Mouse (Mus musculus) midbrain, embryonic 13.5 days (tissue): ENCODE measurements around the gene Camk2d. TPM values are rescaled to one million over a fixed set of nuclear protein-coding genes. Genes with fewer than 3 reads are reported as not detected.

ENCODE experiments used
- ATAC-seq: fragments of 200-750 bp; cut with Nextera tagmentation; 2 replicates; pipeline ENCODE4 v1.8.0; 2017; ENCODE audit warnings: mild to moderate bottlenecking, moderate TSS enrichment, moderate library complexity
- H3K27ac ChIP-seq: fragments of 300-500 bp; sonication (generic); 2 replicates; pipeline ENCODE4 v1.5.1; 2015; ENCODE audit warnings: inconsistent platforms, mild to moderate bottlenecking, moderate library complexity
- H3K27me3 ChIP-seq: fragments of 300-500 bp; sonication (generic); 2 replicates; pipeline ENCODE4 v1.6.1; 2015; ENCODE audit warnings: mild to moderate bottlenecking, inconsistent platforms
- H3K36me3 ChIP-seq: fragments of 300-500 bp; sonication (generic); 2 replicates; pipeline ENCODE4 v1.6.1; 2015; ENCODE audit warnings: mild to moderate bottlenecking, inconsistent platforms
- H3K4me1 ChIP-seq: fragments of 300-500 bp; sonication (generic); replicated peaks from 2 replicates; pipeline ENCODE4 v1.6.1; 2015; ENCODE audit warnings: inconsistent platforms
- H3K4me2 ChIP-seq: fragments of 300-500 bp; sonication (generic); replicated peaks from 2 replicates; pipeline ENCODE4 v1.6.1; 2015; ENCODE audit warnings: moderate library complexity, mild to moderate bottlenecking, inconsistent platforms
- H3K4me3 ChIP-seq: fragments of 300-500 bp; sonication (generic); replicated peaks from 2 replicates; pipeline ENCODE4 v1.5.1; 2015; ENCODE audit warnings: mild to moderate bottlenecking, inconsistent platforms
- H3K9ac ChIP-seq: fragments of 300-500 bp; sonication (generic); replicated peaks from 2 replicates; pipeline ENCODE4 v1.6.1; 2015; ENCODE audit warnings: mild to moderate bottlenecking, inconsistent platforms
- H3K9me3 ChIP-seq: fragments of 300-500 bp; sonication (generic); 2 replicates; pipeline ENCODE4 v1.6.1; 2016; ENCODE audit warnings: mild to moderate bottlenecking, inconsistent platforms
- WGBS: fragments of 180-500 bp; shearing (Covaris S2); methylation state at CpG from one replicate; pipeline ENCODE4 v1.1.7; 2015; 5-methylcytosine and 5-hydroxymethylcytosine counted together
- polyA plus RNA-seq: library from polyadenylated mRNA; unstranded; fragments of >200 nt; fragmentation: Nextera tagmentation; extraction: Ambion mirVana; gene quantifications from 2 replicates; pipeline ENCODE4 v1.2.1, GENCODE M21; 2015

Gene Camk2d
- polyA plus RNA-seq, 1 experiment from 2014 or later = 22.7 TPM

DNA sequence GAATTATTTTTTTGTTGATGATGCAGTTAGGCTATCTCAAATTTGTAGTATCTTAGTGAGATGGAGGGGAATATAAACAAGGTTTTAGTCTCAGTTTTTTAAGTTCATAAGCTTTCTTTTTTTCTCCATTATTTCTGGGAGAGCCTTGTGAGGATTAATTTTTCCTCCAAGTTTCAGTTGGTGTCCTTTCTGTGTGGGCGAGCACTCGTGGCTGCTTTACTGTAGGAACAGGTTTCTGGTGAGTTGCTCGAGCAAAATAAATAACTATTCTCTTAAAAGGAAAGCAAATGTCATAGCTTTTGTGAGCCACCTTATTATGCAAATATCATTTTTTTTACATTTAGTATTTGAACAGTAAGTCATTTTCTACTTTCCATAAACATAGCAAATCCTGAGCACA lies 74.3 kb downstream of the Camk2d start:
- no peak for ATAC-seq
- no peak overlapping the region for H3K4me3 ChIP-seq
- no peaks in the 10 kb centered on the region for H3K36me3 ChIP-seq
- peaks cover 40% of the 10 kb centered on the region for H3K4me1 ChIP-seq
- H3K9me3 ChIP-seq = no peaks in the 10 kb centered on the region
- no peak overlapping the region for H3K4me2 ChIP-seq
- H3K27ac ChIP-seq = no peak overlapping the region
- 64% methylated on average over 3 of the region's 3 CpGs for WGBS
- H3K9ac ChIP-seq = no peak overlapping the region
- H3K27me3 ChIP-seq = no peaks in the 10 kb centered on the region

DNA sequence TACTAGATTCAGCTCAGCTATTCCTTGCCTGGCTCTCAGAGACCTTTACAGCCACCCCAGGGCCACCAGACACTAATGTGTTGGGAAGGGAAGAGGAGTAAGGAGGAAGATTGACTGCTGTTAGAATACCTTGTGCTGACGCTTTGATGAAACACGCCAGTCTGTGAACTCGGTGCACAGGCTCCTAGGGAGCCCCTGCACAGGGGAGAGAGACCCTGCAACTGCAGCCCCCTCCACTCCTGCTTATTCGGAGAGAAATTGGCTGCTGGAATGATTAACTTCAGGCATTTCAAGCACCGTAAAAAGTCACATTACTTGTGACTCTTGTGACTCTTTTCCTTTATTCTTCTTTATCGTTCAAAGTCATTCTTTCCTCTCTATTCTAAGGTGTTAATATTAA lies 75.2 kb downstream of the Camk2d start:
- peak; percentile 32; the same call in 1 of the 2 replicates for ATAC-seq
- Histone ChIP-seq H3K9me3 (no peaks in the 10 kb centered on the region), H3K27me3 (no peaks in the 10 kb centered on the region), H3K9ac (no peak overlapping the region), H3K4me1 (peaks cover 40% of the 10 kb centered on the region), H3K36me3 (no peaks in the 10 kb centered on the region), H3K4me3 (no peak overlapping the region), H3K4me2 (no peak overlapping the region), H3K27ac (no peak overlapping the region; the same call in 1 of the 2 replicates)
- WGBS = 49% methylated on average over 6 of the region's 6 CpGs

DNA sequence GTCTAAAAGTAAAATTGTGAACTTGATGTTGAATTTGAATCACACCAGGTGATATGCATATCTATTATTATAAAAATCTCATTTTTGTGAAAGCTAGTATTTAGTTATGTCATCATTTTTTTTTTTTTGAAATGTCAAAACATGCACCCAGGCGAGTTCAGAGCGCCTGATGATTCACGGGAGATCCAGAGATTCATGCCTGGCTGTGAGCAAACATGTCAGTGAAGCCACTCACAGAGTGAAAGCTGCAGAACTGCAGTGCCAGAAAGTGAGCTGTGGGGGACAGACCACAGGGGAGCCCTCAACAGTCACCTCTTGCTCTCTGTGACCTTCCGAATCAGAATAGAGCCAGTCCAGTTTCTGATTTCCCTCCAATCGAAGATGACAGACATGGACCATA lies 84.9 kb downstream of the Camk2d start:
- no peaks in the 10 kb centered on the region for H3K36me3 ChIP-seq
- WGBS = 90% methylated on average over 5 of the region's 5 CpGs
- no peaks in the 10 kb centered on the region for H3K27me3 ChIP-seq
- H3K4me3 ChIP-seq = no peak overlapping the region
- H3K9me3 ChIP-seq = no peaks in the 10 kb centered on the region
- no peak overlapping the region for H3K4me2 ChIP-seq
- H3K27ac ChIP-seq = no peak overlapping the region
- no peaks in the 10 kb centered on the region for H3K4me1 ChIP-seq
- ATAC-seq = no peak
- no peak overlapping the region for H3K9ac ChIP-seq

DNA sequence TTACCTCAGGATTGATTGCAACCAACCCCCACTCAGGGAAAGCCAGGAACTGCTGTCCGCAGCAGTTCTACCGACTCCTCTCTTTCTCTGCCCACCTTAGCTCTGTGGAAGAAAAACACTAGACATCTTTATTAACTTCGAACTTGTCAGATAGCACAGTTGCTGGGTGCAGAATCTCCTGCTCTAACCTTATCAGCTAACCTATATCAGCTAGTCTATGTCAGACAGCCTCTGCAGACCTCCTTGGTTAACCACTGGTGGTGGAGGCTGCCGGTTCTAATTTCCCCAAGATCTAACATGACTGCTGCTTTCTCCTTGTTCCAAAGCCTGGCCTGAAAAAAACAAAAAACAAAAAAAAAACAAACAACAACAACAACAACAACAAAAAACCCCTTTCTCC lies 85.9 kb downstream of the Camk2d start:
- H3K27me3 ChIP-seq = no peaks in the 10 kb centered on the region
- 87% methylated on average over 4 of the region's 4 CpGs for WGBS
- no peak overlapping the region for H3K4me3 ChIP-seq
- ATAC-seq = no peak
- no peak overlapping the region for H3K27ac ChIP-seq
- no peak overlapping the region for H3K4me2 ChIP-seq
- H3K36me3 ChIP-seq = no peaks in the 10 kb centered on the region
- H3K9me3 ChIP-seq = no peaks in the 10 kb centered on the region
- H3K4me1 ChIP-seq = no peaks in the 10 kb centered on the region
- no peak overlapping the region for H3K9ac ChIP-seq

DNA sequence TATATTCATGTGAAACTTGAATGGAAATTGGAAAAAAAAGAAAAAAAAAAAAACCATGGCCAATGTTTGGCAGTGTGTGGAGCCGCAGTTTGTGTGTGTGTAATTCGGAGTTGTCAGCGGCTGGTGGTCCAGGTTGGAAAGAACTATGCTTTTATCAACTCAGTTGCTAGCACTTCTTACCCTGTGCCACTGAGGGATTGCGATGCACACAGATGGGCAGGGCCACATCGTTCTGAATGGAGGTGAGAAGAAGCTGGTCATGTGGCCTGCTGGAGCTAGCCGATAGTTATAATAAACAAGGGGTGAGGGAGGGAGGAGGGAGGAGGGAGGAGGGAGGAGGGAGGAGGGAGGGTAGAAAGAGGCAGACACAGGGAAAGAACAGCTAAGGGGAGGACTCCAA lies 89.3 kb downstream of the Camk2d start:
- 62% methylated on average over 6 of the region's 6 CpGs for WGBS
- 0 out of 2 replicates have a peak, but pooled peaks have one; percentile 30 for ATAC-seq
- H3K9ac ChIP-seq = no peak overlapping the region

DNA sequence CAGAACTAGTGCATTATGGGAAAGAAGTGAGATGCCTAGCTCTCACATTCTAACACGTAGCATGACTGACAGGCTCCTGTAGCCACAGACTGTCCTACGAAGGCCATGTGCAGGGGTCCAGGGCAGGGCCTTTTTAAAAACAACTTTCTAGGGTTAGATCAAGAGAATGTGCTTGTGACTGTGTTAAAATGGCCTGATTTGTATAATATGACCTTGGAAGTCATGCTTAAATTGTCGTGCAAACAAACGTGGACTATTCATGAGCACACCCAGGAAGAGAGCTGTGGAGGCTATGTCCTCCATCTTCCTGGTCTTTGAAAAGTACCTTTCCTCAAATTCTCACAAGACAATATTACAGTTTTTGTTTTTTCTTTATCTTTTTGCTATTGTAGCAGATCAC lies 91.0 kb downstream of the Camk2d start:
- no peak overlapping the region for H3K4me2 ChIP-seq
- no peak overlapping the region for H3K4me3 ChIP-seq
- no peaks in the 10 kb centered on the region for H3K4me1 ChIP-seq
- no peak for ATAC-seq
- no peak overlapping the region for H3K27ac ChIP-seq
- H3K27me3 ChIP-seq = no peaks in the 10 kb centered on the region
- H3K36me3 ChIP-seq = no peaks in the 10 kb centered on the region
- no peaks in the 10 kb centered on the region for H3K9me3 ChIP-seq
- WGBS = 85% methylated on average over 4 of the region's 4 CpGs
- no peak overlapping the region for H3K9ac ChIP-seq

More for the DNA sequence above, 89.3 kb downstream of the Camk2d start:
- no peaks in the 10 kb centered on the region for H3K9me3 ChIP-seq
- H3K27me3 ChIP-seq = no peaks in the 10 kb centered on the region
- no peak overlapping the region for H3K27ac ChIP-seq
- H3K4me1 ChIP-seq = no peaks in the 10 kb centered on the region
- H3K4me2 ChIP-seq = no peak overlapping the region
- no peaks in the 10 kb centered on the region for H3K36me3 ChIP-seq
- H3K4me3 ChIP-seq = no peak overlapping the region

DNA sequence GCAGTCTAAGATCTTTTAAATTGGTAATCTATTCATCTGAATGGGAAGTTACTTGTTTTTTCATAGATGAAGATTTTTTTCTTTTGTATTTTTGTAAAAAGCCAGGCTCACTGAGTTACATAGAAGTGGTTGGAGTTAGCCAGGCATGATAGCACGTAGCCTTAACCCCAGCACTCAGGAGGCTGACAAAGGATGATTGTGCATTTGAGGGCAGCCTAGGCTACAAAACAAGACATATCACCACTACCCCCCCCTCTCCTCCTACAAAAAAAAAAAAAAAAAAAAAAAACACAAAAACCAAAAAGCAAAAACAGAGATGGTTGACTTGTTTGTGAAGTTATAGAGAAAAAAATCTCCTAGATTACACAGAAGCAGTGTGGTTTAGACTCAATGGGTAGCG lies 92.4 kb downstream of the Camk2d start:
- Histone ChIP-seq H3K27me3 (no peaks in the 10 kb centered on the region), H3K4me1 (no peaks in the 10 kb centered on the region), H3K9me3 (no peaks in the 10 kb centered on the region), H3K36me3 (no peaks in the 10 kb centered on the region), H3K9ac (no peak overlapping the region), H3K4me2 (no peak overlapping the region), H3K4me3 (no peak overlapping the region), H3K27ac (no peak overlapping the region)
- ATAC-seq = no peak
- WGBS = 66% methylated on average over 2 of the region's 2 CpGs

DNA sequence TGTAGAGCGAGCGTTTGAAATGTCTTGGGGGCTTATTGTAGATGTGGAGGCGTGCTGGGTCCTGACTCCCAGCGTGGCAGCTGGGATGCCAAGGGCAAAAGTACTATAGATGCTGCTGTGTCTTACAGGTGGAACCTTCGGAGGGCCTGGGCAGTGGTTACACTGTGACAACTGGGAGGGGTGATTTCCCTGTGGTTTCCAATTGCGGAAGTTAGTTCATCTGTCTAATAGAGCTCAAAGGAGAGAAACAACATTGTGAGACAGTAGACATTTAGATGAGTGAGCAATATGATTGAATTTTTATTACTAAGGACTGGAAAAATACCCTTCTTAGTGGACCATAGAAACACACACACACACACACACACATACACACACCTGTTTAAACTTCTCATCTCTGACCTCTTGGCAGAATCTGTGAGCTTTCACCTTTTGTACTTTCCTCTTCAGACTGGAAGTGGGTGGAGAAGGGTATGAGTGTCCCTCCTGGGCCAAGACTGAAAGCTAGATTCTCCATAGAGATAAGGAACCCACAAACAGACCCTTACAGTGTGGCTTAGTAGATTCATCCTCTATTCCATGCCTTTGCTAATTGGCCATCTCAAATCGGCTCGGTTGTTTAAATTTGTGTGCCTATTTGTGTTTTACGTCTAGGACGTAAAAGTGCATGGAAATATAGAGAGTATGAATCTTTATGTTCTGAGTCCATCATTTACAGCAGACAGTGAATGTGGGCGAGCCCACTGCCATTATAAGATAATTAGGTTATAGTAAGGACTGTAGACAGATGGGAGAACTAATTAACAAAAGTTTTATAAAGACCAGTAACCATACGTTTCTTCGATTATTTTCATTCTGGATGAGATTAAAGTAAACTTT lies 94.8 kb downstream of the Camk2d start:
- Histone ChIP-seq H3K4me1 (peaks cover 10% of the 10 kb centered on the region), H3K27ac (no peak overlapping the region), H3K36me3 (no peaks in the 10 kb centered on the region), H3K9me3 (no peaks in the 10 kb centered on the region), H3K4me2 (no peak overlapping the region), H3K9ac (no peak overlapping the region), H3K4me3 (no peak overlapping the region), H3K27me3 (no peaks in the 10 kb centered on the region)
- 95% methylated on average over 13 of the region's 13 CpGs for WGBS
- ATAC-seq = no peak

DNA sequence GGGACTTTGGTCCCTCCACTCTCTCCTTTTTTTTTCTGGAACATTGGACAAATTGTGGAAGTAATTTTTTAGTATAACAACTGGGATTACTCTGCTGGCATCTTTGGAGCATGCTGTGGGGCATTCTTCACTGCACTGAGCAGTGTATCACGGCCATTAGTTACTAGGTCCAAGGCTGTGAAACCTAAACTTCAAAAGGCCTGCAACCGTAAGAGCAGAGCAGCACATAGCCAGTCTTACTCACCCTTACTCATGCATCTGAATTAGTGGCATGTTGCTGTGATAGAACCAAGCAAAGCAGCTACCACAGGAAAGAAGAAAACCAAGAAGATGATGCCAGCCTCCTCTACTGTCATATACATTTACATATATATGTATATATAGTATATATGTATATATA lies 95.5 kb downstream of the Camk2d start:
- H3K4me3 ChIP-seq = no peak overlapping the region
- no peak overlapping the region for H3K4me2 ChIP-seq
- no peak for ATAC-seq
- WGBS = 73% methylated on average over 2 of the region's 2 CpGs
- peaks cover 10% of the 10 kb centered on the region for H3K4me1 ChIP-seq
- H3K9ac ChIP-seq = no peak overlapping the region
- H3K36me3 ChIP-seq = no peaks in the 10 kb centered on the region
- H3K27me3 ChIP-seq = no peaks in the 10 kb centered on the region
- no peak overlapping the region for H3K27ac ChIP-seq
- no peaks in the 10 kb centered on the region for H3K9me3 ChIP-seq

DNA sequence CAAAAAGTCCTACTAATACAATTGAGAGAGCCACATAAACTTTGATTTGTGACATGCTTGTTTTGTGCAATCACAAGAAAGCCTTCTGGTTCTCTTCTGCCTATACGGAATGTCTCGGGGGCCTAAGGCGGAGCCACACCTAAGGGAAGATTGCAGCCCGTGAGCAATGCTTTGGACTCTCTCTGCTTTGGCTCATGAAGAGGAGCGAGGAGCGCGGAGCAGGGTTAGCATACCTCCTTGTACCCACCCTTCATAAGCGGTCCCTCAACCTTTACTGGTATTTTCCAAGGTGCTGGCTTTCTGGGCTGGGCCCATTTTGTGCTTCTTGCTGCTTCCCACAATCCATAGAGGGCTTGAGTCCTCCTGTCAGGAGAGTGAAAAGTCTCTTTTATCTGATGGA lies 96.7 kb downstream of the Camk2d start:
- no peaks in the 10 kb centered on the region for H3K36me3 ChIP-seq
- no peak overlapping the region for H3K27ac ChIP-seq
- H3K4me2 ChIP-seq = no peak overlapping the region
- no peak overlapping the region for H3K4me3 ChIP-seq
- no peak overlapping the region for H3K9ac ChIP-seq
- ATAC-seq = no peak
- H3K27me3 ChIP-seq = no peaks in the 10 kb centered on the region
- H3K4me1 ChIP-seq = peaks cover 10% of the 10 kb centered on the region
- WGBS = 89% methylated on average over 8 of the region's 8 CpGs
- H3K9me3 ChIP-seq = no peaks in the 10 kb centered on the region

DNA sequence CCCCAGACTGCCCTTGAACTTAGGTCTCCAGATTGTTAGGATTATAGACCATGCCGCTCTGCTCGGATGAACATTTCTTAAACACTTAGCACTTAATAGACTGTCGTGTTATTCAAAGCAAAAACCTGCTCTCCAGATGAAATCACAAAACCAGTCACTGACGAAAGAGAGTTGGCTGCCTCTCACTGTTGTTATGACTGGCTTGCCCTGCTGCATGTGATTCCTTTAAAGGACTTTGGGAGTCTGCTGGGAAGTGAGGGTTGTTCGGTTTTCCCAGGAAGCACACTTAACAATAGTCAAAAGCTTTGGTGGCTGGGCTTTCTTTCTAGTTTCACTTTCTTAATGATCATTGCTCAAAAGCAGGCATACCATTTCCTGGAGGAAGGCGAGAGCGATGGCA lies 97.2 kb downstream of the Camk2d start:
- ATAC-seq = no peak
- Histone ChIP-seq H3K27ac (no peak overlapping the region), H3K27me3 (no peaks in the 10 kb centered on the region), H3K4me3 (no peak overlapping the region), H3K4me1 (peaks cover 10% of the 10 kb centered on the region), H3K9ac (no peak overlapping the region), H3K4me2 (no peak overlapping the region), H3K36me3 (no peaks in the 10 kb centered on the region), H3K9me3 (no peaks in the 10 kb centered on the region)
- 60% methylated on average over 7 of the region's 7 CpGs for WGBS

DNA sequence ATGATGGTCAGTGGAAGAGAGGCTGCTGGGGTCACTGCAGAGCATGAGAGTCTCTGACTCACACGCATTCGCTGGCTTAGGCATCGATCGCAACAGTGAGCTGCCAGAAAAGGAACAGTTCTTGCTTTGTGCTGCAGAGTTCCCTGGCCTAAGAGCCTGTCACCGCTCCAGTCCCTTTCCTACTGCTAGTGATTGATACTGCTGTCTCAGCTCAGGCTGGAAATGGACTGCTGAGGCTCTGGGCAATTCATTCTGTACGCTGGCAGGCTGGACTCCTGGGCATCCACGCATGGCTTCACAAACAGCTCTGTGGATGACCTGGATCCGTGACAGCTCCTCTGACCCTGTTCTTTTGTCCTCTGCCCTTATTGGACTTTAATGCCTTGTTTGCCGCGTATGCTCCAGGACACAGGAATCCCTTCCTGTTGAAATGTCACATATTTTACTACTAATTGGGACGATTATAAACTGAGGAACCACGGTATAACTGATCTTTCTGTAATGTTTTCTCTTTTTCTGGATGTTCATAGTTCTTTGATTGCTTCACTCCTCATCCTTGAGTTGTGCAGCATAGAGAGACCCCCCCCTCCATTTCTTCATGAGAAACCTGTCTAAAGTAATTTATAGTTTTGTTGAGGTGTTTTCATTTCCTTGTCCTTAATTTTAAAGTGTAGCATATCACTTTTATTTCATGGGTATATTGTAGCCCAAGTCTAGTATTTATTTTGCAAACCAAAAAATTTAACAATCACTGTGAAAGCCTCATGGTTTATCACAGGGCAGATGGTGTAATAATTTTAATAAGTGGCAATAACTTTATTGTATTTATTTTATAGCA lies 99.6 kb downstream of the Camk2d start:
- peak overlapping the region; percentile 44; the same call in 1 of the 2 replicates for H3K27ac ChIP-seq
- H3K9me3 ChIP-seq = no peaks in the 10 kb centered on the region
- H3K4me3 ChIP-seq = no peak overlapping the region
- H3K9ac ChIP-seq = 0 out of 2 replicates have a peak overlapping the region, but pooled peaks have one; percentile 7
- ATAC-seq = peak; percentile 80
- H3K27me3 ChIP-seq = no peaks in the 10 kb centered on the region
- 16% methylated on average over 12 of the region's 12 CpGs for WGBS
- H3K4me1 ChIP-seq = peaks cover 10% of the 10 kb centered on the region
- H3K36me3 ChIP-seq = no peaks in the 10 kb centered on the region
- H3K4me2 ChIP-seq = peak overlapping the region; percentile 7
